Comparison of ENCODE assay signal across 27 mouse cellular contexts in genomic region chr1:121802476-121802875, GRCm38 (mm10).
DNase-seq lines count a peak whose midpoint lies in the region; ATAC-seq lines count a peak whose summit lies in the region.
"Had no signal": no experiment of that assay in that cellular context is flagged by ENCODE, and none has a peak within 500 bp of the region (broad histone marks: within the 10 kb centered on the region; RNA-seq: fewer than 3 reads in every experiment).

No protein-coding gene starts in this region.

- no peak for ATAC-seq in midbrain, embryonic 16.5 days
- ATAC-seq: activated CD4-positive, CD25-positive, alpha-beta regulatory T cell, adult 4 months; forebrain, embryonic 16.5 days; hindbrain, embryonic 16.5 days; intestine, embryonic 16.5 days had no signal

- no peaks in the 10 kb centered on the region for H3K27me3 ChIP-seq in midbrain, embryonic 16.5 days (ENCODE audit: control insufficient read depth, insufficient read depth, low read depth, low read length)
- H3K27me3 ChIP-seq: embryonic facial prominence, embryonic 13.5 days; heart, embryonic 13.5 days; limb, embryonic 12.5 days; lung, embryonic 15.5 days; neural tube, embryonic 13.5 days had no signal

- no peaks in the 10 kb centered on the region for H3K36me3 ChIP-seq in midbrain, embryonic 16.5 days (ENCODE audit: control insufficient read depth, insufficient read depth, low read length)
- H3K36me3 ChIP-seq: embryonic facial prominence, embryonic 13.5 days; heart, embryonic 13.5 days; hindbrain, embryonic 10.5 days; limb, embryonic 12.5 days; lung, embryonic 15.5 days; neural tube, embryonic 13.5 days had no signal

- WGBS in midbrain, embryonic 16.5 days: 91% methylated on average over 4 of the region's 4 CpGs

- no peak overlapping the region for H3K27ac ChIP-seq in midbrain, embryonic 16.5 days (ENCODE audit: low read length)
- H3K27ac ChIP-seq: embryonic facial prominence, embryonic 13.5 days; gastrocnemius, adult 2 months; heart, embryonic 13.5 days; hindbrain, embryonic 10.5 days; limb, embryonic 12.5 days; lung, embryonic 15.5 days; neural tube, embryonic 13.5 days had no signal

- no peak overlapping the region for H3K4me2 ChIP-seq in midbrain, embryonic 16.5 days (ENCODE audit: low read length)
- H3K4me2 ChIP-seq: embryonic facial prominence, embryonic 13.5 days; heart, embryonic 13.5 days; limb, embryonic 12.5 days; lung, embryonic 15.5 days; midbrain, embryonic 11.5 days; neural tube, embryonic 13.5 days had no signal

- no peaks in the 10 kb centered on the region for H3K4me1 ChIP-seq in midbrain, embryonic 16.5 days (ENCODE audit: control insufficient read depth, insufficient read depth, low read length)
- H3K4me1 ChIP-seq: embryonic facial prominence, embryonic 13.5 days; heart, embryonic 13.5 days; hindbrain, embryonic 10.5 days; limb, embryonic 12.5 days; lung, embryonic 15.5 days; neural tube, embryonic 13.5 days had no signal

- no peaks in the 10 kb centered on the region for H3K9me3 ChIP-seq in midbrain, embryonic 16.5 days (replicated peaks; ENCODE audit: control insufficient read depth, low read length, poor library complexity, severe bottlenecking)
- H3K9me3 ChIP-seq: hindbrain, embryonic 10.5 days; limb, embryonic 12.5 days; lung, embryonic 15.5 days; neural tube, embryonic 13.5 days had no signal

- no peak overlapping the region for H3K9ac ChIP-seq in midbrain, embryonic 16.5 days (ENCODE audit: low read depth, low read length)
- H3K9ac ChIP-seq: embryonic facial prominence, embryonic 13.5 days; heart, embryonic 13.5 days; limb, embryonic 12.5 days; lung, embryonic 15.5 days; neural tube, embryonic 13.5 days had no signal

- peak; percentile 13 for DNase-seq in left cerebral cortex, postnatal 4 days
- DNase-seq in left cerebral cortex, postnatal 25 days (ENCODE audit: low spot score in 2 of 2): no peak
- peak; percentile 15 to 17 for DNase-seq in cerebellum, adult 18-20 months
- DNase-seq in cerebellum, adult 9-11 months: peak; percentile 29
- DNase-seq in kidney, adult 8-10 months: no peak
- DNase-seq in testis, postnatal 14 days (ENCODE audit: low spot score): no peak
- DNase-seq: adrenal gland, adult 2 months; adrenal gland, postnatal 36 days; B cell, adult 2 months; embryo, embryonic 11 days; gastrocnemius, adult 2 months; heart, postnatal 14 days; kidney, postnatal 14 days; layer of hippocampus, adult 9-11 months had no signal

- intact Hi-C loops in left cerebral cortex, postnatal 4 days (cut with DNase I): no loop called here
- intact Hi-C loops in left cerebral cortex, postnatal 25 days (cut with DNase I): no loop called here

- no peak overlapping the region for H3K4me3 ChIP-seq in midbrain, embryonic 16.5 days (ENCODE audit: low read depth, low read length)
- H3K4me3 ChIP-seq: embryonic facial prominence, embryonic 13.5 days; erythroblast, embryonic 14.5 days; gastrocnemius, adult 2 months; heart, embryonic 13.5 days; hindbrain, embryonic 10.5 days; limb, embryonic 12.5 days; lung, embryonic 15.5 days; neural tube, embryonic 13.5 days had no signal

Comparison
In these comparisons a context has a peak if more than half of its experiments do, and no peak if none do; other contexts are left out.
1. DNase-seq: peak in left cerebral cortex, postnatal 4 days (single experiment), cerebellum, adult 18-20 months (2 of 2) and cerebellum, adult 9-11 months (single experiment); none in left cerebral cortex, postnatal 25 days (0 of 2), kidney, adult 8-10 months (0 of 2) and testis, postnatal 14 days (single experiment).